Mouse (Mus musculus): Measurements from ENCODE around the gene Fbxw7.

DNA sequence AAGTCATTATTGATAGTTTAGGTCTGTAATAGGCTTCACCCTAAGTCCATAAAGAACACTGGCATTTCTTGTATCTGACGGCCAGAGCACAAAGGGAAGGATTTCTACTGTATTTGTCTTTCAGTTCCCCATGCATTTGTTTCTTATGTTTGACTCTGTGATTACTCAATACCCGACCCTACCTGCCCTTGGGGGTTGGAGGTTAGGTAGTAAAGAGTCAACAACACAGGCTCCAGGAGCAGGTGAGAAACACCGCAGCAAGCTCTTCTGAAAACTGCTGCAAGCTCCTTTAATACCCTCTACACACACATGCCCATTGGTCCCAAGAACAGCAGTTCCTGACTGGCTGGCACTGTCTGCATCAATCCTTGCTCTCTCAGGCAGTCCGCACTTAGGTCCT lies 51.8 kb downstream of the Fbxw7 start:
- no peak for TF ChIP-seq CTCF (IDR thresholded peaks at IDR 0.05; ENCODE audit: control insufficient read depth, insufficient read depth, insufficient read length)
- TF ChIP-seq MAX (IDR thresholded peaks at IDR 0.05): no peak
- TF ChIP-seq CEBPB (IDR thresholded peaks at IDR 0.05; ENCODE audit: low read depth): no peak
